Mouse (Mus musculus) neural tube, embryonic 15.5 days (tissue): Measurements from ENCODE around the gene Sntg2. TPM values are rescaled to one million over a fixed set of nuclear protein-coding genes. Genes with fewer than 3 reads are reported as not detected.

Source experiments
- ATAC-seq: fragments of 200-750 bp; cut with Nextera tagmentation; 2 replicates; pipeline ENCODE4 v1.8.0; 2017; ENCODE audit warnings: mild to moderate bottlenecking, moderate TSS enrichment, moderate library complexity; ENCODE audit not compliant: low FRiP score
- H3K27ac ChIP-seq: fragments of 300-500 bp; sonication (generic); replicated peaks from 2 replicates; pipeline ENCODE4 v1.5.1; 2015; ENCODE audit warnings: mild to moderate bottlenecking, inconsistent platforms
- H3K27me3 ChIP-seq: fragments of 300-500 bp; sonication (generic); replicated peaks from 2 replicates; pipeline ENCODE4 v1.6.1; 2015; ENCODE audit warnings: inconsistent platforms
- H3K36me3 ChIP-seq: fragments of 300-500 bp; sonication (generic); 2 replicates; pipeline ENCODE4 v1.6.1; 2015; ENCODE audit warnings: inconsistent platforms
- H3K4me1 ChIP-seq: fragments of 300-500 bp; sonication (generic); 2 replicates; pipeline ENCODE4 v1.6.1; 2015; ENCODE audit warnings: inconsistent platforms
- H3K4me2 ChIP-seq: fragments of 300-500 bp; sonication (generic); 2 replicates; pipeline ENCODE4 v1.6.1; 2015; ENCODE audit warnings: inconsistent platforms, mild to moderate bottlenecking, moderate library complexity
- H3K4me3 ChIP-seq: fragments of 300-500 bp; sonication (generic); replicated peaks from 2 replicates; pipeline ENCODE4 v1.5.1; 2015; ENCODE audit warnings: mild to moderate bottlenecking, inconsistent platforms
- H3K9ac ChIP-seq: fragments of 300-500 bp; sonication (generic); replicated peaks from 2 replicates; pipeline ENCODE4 v1.6.1; 2015; ENCODE audit warnings: mild to moderate bottlenecking, inconsistent platforms
- H3K9me3 ChIP-seq: fragments of 300-500 bp; sonication (generic); replicated peaks from 2 replicates; pipeline ENCODE4 v1.6.1; 2016; ENCODE audit warnings: inconsistent platforms
- WGBS: fragments of 180-500 bp; shearing (Covaris S2); methylation state at CpG from one replicate; pipeline ENCODE4 v1.1.7; 2015; ENCODE audit warnings: mixed read lengths; 5-methylcytosine and 5-hydroxymethylcytosine counted together
- polyA plus RNA-seq: library from polyadenylated mRNA; unstranded; fragments of >200 nt; fragmentation: Nextera tagmentation; extraction: Ambion mirVana; gene quantifications from 2 replicates; pipeline ENCODE4 v1.2.1, GENCODE M21; 2015

Sntg2 gene
- polyA plus RNA-seq, 1 experiment from 2014 or later: 5.3 TPM

GRCm38 (mm10) chr12:30348036-30348435, 25.1 kb downstream of the Sntg2 start:
- no peak overlapping the region for H3K9ac ChIP-seq
- H3K4me1 ChIP-seq: 0 out of 2 replicates have a peak, but pooled peaks cover 8% of the 10 kb centered on the region
- H3K27me3 ChIP-seq: no peaks in the 10 kb centered on the region
- ATAC-seq: no peak
- H3K4me2 ChIP-seq: no peak overlapping the region
- no peaks in the 10 kb centered on the region for H3K36me3 ChIP-seq
- H3K4me3 ChIP-seq: no peak overlapping the region
- no peak overlapping the region for H3K27ac ChIP-seq
- 70% methylated on average over 1 of the region's 1 CpGs for WGBS
- H3K9me3 ChIP-seq: no peaks in the 10 kb centered on the region

- H3K27ac ChIP-seq: 0 out of 2 replicates have a peak overlapping the region, but pooled peaks have one; percentile 9
- H3K27me3 ChIP-seq: no peaks in the 10 kb centered on the region
- H3K9ac ChIP-seq: no peak overlapping the region
- 0 out of 2 replicates have a peak, but pooled peaks cover 8% of the 10 kb centered on the region for H3K4me1 ChIP-seq
- ATAC-seq: no peak
- no peak overlapping the region for H3K4me3 ChIP-seq
- H3K4me2 ChIP-seq: no peak overlapping the region
- H3K36me3 ChIP-seq: no peaks in the 10 kb centered on the region
- WGBS: 33% methylated on average over 4 of the region's 4 CpGs
- H3K9me3 ChIP-seq: no peaks in the 10 kb centered on the region
These were observed 25.9 kb downstream of the Sntg2 start for GRCm38 (mm10) chr12:30347284-30347683.

GRCm38 (mm10) chr12:30344806-30345205, 28.4 kb downstream of the Sntg2 start:
- no peak for ATAC-seq
- no peak overlapping the region for H3K9ac ChIP-seq
- H3K4me2 ChIP-seq: no peak overlapping the region
- 0 out of 2 replicates have a peak, but pooled peaks cover 8% of the 10 kb centered on the region for H3K4me1 ChIP-seq
- no peaks in the 10 kb centered on the region for H3K27me3 ChIP-seq
- no peak overlapping the region for H3K4me3 ChIP-seq
- no peaks in the 10 kb centered on the region for H3K9me3 ChIP-seq
- no peak overlapping the region for H3K27ac ChIP-seq
- 24% methylated on average over 1 of the region's 1 CpGs for WGBS
- H3K36me3 ChIP-seq: no peaks in the 10 kb centered on the region

- no peaks in the 10 kb centered on the region for H3K27me3 ChIP-seq
- H3K4me2 ChIP-seq: no peak overlapping the region
- H3K4me1 ChIP-seq: 0 out of 2 replicates have a peak, but pooled peaks cover 5% of the 10 kb centered on the region
- no peak overlapping the region for H3K4me3 ChIP-seq
- WGBS: 93% methylated on average over 5 of the region's 5 CpGs
- no peak for ATAC-seq
- no peak overlapping the region for H3K9ac ChIP-seq
- no peak overlapping the region for H3K27ac ChIP-seq
- no peaks in the 10 kb centered on the region for H3K9me3 ChIP-seq
- H3K36me3 ChIP-seq: no peaks in the 10 kb centered on the region
These were observed 36.9 kb downstream of the Sntg2 start for GRCm38 (mm10) chr12:30336301-30336700.

- 96% methylated on average over 2 of the region's 2 CpGs for WGBS
These were observed 38.7 kb downstream of the Sntg2 start for GRCm38 (mm10) chr12:30334502-30334901.

GRCm38 (mm10) chr12:30317971-30318370, 55.2 kb downstream of the Sntg2 start:
- H3K27ac ChIP-seq: no peak overlapping the region
- H3K27me3 ChIP-seq: no peaks in the 10 kb centered on the region
- no peak overlapping the region for H3K9ac ChIP-seq
- no peak for ATAC-seq
- 58% methylated on average over 2 of the region's 2 CpGs for WGBS
- H3K9me3 ChIP-seq: no peaks in the 10 kb centered on the region
- H3K4me3 ChIP-seq: no peak overlapping the region
- no peaks in the 10 kb centered on the region for H3K36me3 ChIP-seq
- no peaks in the 10 kb centered on the region for H3K4me1 ChIP-seq
- H3K4me2 ChIP-seq: no peak overlapping the region

More at GRCm38 (mm10) chr12:30334502-30334901, 38.7 kb downstream of the Sntg2 start:
- Histone ChIP-seq H3K4me1 (0 out of 2 replicates have a peak, but pooled peaks cover 5% of the 10 kb centered on the region), H3K27me3 (no peaks in the 10 kb centered on the region), H3K36me3 (no peaks in the 10 kb centered on the region), H3K9ac (no peak overlapping the region), H3K4me3 (no peak overlapping the region), H3K27ac (no peak overlapping the region), H3K9me3 (no peaks in the 10 kb centered on the region), H3K4me2 (no peak overlapping the region)
- ATAC-seq: no peak

- no peaks in the 10 kb centered on the region for H3K9me3 ChIP-seq
- no peaks in the 10 kb centered on the region for H3K27me3 ChIP-seq
- no peak overlapping the region for H3K4me3 ChIP-seq
- H3K27ac ChIP-seq: no peak overlapping the region
- H3K36me3 ChIP-seq: no peaks in the 10 kb centered on the region
- no peak for ATAC-seq
- H3K4me2 ChIP-seq: no peak overlapping the region
- peaks cover 4% of the 10 kb centered on the region; the same call in 1 of the 2 replicates for H3K4me1 ChIP-seq
- H3K9ac ChIP-seq: no peak overlapping the region
These were observed 60.2 kb downstream of the Sntg2 start for GRCm38 (mm10) chr12:30313021-30313420.

- Histone ChIP-seq H3K27ac (no peak overlapping the region), H3K27me3 (no peaks in the 10 kb centered on the region), H3K4me1 (peaks cover 15% of the 10 kb centered on the region; the same call in 1 of the 2 replicates), H3K4me2 (no peak overlapping the region), H3K9me3 (no peaks in the 10 kb centered on the region), H3K9ac (no peak overlapping the region), H3K36me3 (no peaks in the 10 kb centered on the region), H3K4me3 (no peak overlapping the region)
- WGBS: 57% methylated on average over 5 of the region's 5 CpGs
- no peak for ATAC-seq
These were observed 64.8 kb downstream of the Sntg2 start for GRCm38 (mm10) chr12:30308197-30308939.

- H3K9ac ChIP-seq: no peak overlapping the region
- WGBS: 84% methylated on average over 13 of the region's 13 CpGs
These were observed 80.2 kb downstream of the Sntg2 start for GRCm38 (mm10) chr12:30292724-30293560.

GRCm38 (mm10) chr12:30286888-30287573, 86.1 kb downstream of the Sntg2 start:
- Histone ChIP-seq H3K9ac (no peak overlapping the region), H3K4me1 (0 out of 2 replicates have a peak, but pooled peaks cover 4% of the 10 kb centered on the region), H3K4me2 (no peak overlapping the region), H3K36me3 (no peaks in the 10 kb centered on the region), H3K27ac (no peak overlapping the region), H3K9me3 (no peaks in the 10 kb centered on the region), H3K27me3 (no peaks in the 10 kb centered on the region), H3K4me3 (no peak overlapping the region)
- 25% methylated on average over 5 of the region's 5 CpGs for WGBS
- ATAC-seq: peak; percentile 61

More at GRCm38 (mm10) chr12:30292724-30293560, 80.2 kb downstream of the Sntg2 start:
- H3K4me1 ChIP-seq: no peaks in the 10 kb centered on the region
- H3K36me3 ChIP-seq: no peaks in the 10 kb centered on the region
- H3K27me3 ChIP-seq: no peaks in the 10 kb centered on the region
- no peak overlapping the region for H3K4me3 ChIP-seq
- H3K27ac ChIP-seq: no peak overlapping the region
- H3K4me2 ChIP-seq: no peak overlapping the region
- ATAC-seq: no peak
- H3K9me3 ChIP-seq: no peaks in the 10 kb centered on the region

- Histone ChIP-seq H3K9me3 (no peaks in the 10 kb centered on the region), H3K36me3 (no peaks in the 10 kb centered on the region), H3K4me1 (0 out of 2 replicates have a peak, but pooled peaks cover 4% of the 10 kb centered on the region), H3K9ac (no peak overlapping the region), H3K27ac (no peak overlapping the region), H3K4me3 (no peak overlapping the region), H3K27me3 (no peaks in the 10 kb centered on the region), H3K4me2 (no peak overlapping the region)
- no peak for ATAC-seq
- 84% methylated on average over 4 of the region's 4 CpGs for WGBS
These were observed 89.4 kb downstream of the Sntg2 start for GRCm38 (mm10) chr12:30283741-30284140.
